Mouse (Mus musculus): Measurements from ENCODE around the gene Lingo2.

GRCm38 (mm10) chr4:36490255-36490654 is 461.3 kb downstream of the Lingo2 start:
- TF ChIP-seq TAL1 (IDR thresholded peaks at IDR 0.05; ENCODE audit: low read length) = no peak
- no peak for TF ChIP-seq GATA1 (IDR thresholded peaks at IDR 0.05; ENCODE audit: low read length)
